Mouse (Mus musculus) R1 (cell line): ENCODE measurements around the gene Srl.
A peak's percentile ranks its signal among the peaks of the same experiment; 100 is the strongest.

Experiments
- DNase-seq: peaks from one replicate; pipeline ENCODE4 v3.0.0-alpha.2; 2018; ENCODE audit warnings: low read depth, low spot score

Srl gene

DNA sequence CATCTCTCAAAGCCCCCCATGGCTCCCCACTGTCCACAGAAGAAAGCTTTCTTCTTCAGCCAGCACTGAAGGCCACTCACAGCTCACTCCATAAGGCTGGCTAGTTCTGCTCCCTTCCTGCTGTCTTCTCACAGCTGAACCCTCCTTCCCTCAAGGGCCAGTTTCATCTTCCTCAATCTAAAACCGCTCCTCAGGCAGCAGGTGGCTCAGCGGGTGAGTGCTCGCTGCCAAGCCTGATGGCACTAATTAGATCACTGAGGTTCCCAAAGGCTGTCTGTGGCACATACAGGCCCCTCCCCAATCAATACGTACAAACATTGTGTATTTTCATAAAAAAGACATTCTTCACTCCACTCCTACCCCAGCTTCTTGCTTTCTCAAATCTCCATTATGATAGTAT lies 22.5 kb downstream of the Srl start:
- DNase-seq, result no peak

- DNase-seq, result no peak
Measured at GRCm38 (mm10) chr16:4517906-4518305, 23.7 kb downstream of the Srl start.

GRCm38 (mm10) chr16:4514383-4514782 lies 27.2 kb downstream of the Srl start:
- no peak for DNase-seq

DNA sequence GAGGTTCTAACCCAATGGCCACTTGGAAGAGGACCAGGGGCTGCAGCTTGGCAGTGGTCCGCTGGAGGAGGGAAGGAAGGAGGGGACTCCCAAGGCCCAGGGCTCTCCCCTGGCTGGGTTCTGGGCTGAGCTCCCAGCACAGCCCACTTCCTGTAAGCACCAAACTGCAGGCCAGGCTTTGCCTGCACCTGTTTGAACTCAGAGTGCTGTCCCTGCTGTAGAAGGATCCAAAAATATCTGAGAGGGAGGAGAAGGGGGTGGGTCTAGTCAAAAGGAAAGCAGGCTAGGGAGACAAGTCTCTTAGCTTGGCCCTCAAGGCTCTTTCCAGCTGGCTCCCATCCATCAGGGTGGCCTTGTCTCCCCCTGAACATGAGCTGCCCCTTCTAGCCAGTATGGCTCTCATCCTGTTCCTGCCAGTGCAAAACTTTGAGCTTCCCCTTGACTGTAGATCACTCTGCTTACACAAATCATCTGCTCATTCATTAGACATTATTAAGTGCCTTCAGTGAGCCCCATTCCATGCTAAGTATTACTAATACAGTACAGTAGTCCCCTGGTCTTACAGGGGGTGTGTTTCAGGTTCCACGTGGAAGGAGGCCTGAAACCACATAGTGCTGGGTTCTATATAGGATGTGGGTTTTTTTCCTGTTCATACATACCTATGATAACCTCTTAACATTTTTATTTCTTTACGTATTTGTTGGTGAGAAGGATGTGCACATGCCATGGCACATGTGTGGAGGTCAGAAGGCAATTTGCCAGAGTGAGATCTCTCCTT lies 28.8 kb downstream of the Srl start:
- DNase-seq, result no peak

- DNase-seq, result no peak
Measured at GRCm38 (mm10) chr16:4511371-4511770, 30.2 kb downstream of the Srl start.

DNA sequence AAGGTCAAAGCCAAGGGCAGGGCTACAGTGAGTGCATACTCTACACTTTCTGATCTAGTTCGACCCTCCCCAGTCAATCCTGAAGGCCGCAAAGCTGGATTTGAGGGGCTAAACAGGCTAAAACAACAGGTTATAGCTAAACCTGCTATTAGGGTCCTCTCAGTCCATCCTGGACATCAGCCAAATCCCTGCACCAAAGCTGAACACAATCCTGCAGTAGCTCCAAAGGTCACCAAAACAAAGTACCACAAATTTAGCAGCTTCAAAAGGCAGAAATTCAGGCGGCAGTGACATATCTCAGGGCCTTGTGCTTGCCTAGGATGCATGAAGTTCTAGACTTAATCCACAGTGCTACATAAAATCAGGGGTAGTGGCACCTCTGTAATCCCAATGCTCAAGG lies 35.4 kb downstream of the Srl start:
- DNase-seq, result no peak

DNA sequence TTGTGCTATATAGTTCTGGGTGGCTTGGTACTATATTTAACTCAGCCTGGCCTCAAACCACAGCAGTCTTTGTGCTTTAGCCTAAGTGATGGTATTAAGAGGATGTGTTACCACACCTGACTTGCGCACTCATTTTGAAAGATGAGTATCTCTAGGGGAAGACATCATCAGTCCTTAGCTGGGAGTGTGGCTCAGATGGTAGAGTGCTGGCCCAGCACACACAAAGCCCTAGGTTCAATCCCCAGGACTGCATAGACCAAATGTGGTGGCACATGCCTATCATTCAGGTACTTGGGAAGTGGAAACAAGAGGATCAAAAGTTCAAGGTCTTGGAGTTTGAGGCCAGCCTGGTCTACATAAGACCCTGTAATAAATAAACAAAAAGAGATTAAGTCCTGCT lies 38.1 kb downstream of the Srl start:
- no peak for DNase-seq

GRCm38 (mm10) chr16:4502568-4502967 lies 39.0 kb downstream of the Srl start:
- DNase-seq, result no peak

GRCm38 (mm10) chr16:4501703-4502102 lies 39.9 kb downstream of the Srl start:
- DNase-seq, result no peak

- DNase-seq, result no peak
Measured at GRCm38 (mm10) chr16:4500598-4501385, 40.8 kb downstream of the Srl start.

- peak; percentile 85 for DNase-seq
Measured at GRCm38 (mm10) chr16:4497762-4498607, 43.6 kb downstream of the Srl start.

- DNase-seq, result no peak
Measured at GRCm38 (mm10) chr16:4496470-4496869, 45.1 kb downstream of the Srl start.

DNA sequence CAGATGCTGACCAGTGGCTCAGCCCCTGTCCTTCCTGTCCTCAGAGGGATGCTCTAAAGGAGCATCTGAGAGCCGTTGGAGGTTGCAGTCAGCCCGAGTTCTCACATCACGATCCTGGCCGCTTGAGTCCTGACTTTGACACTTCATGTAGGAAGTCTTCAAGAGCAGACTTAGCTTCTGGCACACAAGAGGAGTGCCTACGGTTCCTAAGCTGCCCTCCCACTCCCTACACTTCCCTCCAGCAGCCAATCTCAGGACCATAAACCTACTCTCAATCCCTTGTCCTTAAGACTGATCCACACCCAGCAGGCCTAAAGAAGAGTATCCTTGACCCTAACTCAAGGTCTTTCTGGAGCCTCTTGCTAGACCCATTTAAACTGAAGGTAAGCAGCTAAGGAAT lies 45.8 kb downstream of the Srl start:
- DNase-seq, result peak; percentile 63

- DNase-seq, result no peak
Measured at GRCm38 (mm10) chr16:4492777-4493563, 48.6 kb downstream of the Srl start.

- peak; percentile 78 for DNase-seq
Measured at GRCm38 (mm10) chr16:4489114-4489624, 52.4 kb downstream of the Srl start.

DNA sequence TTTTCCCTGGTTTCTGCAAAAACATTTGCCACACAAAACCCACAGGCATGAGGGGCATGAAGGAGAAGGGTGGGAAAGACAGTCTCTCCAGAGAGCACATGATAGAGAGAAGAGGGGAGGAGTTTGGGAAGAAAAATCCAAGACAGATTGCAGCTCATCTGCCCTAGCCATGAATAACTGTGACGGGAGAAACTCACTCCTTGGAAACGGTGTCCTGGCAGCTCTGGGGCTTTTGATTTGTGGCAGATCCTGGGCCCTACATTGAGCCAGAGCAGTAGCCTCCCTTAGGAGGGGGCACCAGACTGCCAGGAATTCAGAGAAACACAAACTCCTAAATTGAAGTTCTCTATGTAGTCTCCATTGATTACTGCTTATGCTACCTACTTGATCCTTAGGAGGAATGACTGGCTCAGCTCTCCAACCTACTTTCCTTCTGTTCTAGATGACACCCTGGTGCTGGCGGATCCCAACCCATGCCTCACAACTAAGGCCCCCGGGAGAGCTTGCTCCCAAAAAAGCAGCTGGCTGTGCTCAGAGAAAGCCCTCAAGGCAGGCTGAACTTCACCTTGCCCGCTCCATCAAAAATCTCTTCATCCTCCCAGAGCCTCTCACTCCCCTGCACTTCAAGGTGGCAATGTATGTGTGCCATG lies 60.9 kb downstream of the Srl start:
- no peak for DNase-seq

DNA sequence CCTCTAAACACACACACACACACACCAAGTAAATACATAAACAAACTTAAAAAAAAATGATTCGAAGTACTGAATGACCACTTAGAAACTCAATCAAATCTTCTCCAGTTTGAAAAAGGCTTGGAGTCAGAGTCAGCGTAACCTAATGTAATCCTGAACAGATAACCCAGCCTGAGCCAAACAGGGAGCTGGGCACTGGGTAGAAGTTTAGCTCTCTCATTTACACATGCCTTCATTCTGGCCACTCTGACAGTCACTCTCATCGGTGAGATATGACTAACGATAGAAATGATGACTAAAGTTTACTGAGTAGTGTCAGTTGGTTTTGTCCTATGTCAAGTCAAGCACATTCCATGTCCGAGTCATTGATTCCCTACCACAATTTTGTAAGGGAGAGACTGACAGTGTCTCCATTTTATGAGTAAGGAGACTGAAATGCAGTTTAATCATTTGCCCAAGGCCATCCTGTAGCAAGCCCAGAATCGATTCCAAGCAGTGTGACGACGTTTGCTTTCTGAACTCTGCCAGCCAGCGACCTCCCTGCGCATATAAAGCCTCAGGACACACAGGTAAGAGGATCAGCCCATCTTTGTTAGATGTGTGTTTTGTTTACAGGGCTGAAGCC lies 63.9 kb downstream of the Srl start:
- DNase-seq, result no peak

- DNase-seq, result peak; percentile 96
Measured at GRCm38 (mm10) chr16:4474882-4475803, 66.5 kb downstream of the Srl start.
